Mouse (Mus musculus) neutrophil, adult 59 days (primary cell): ENCODE results near the gene Thoc6. TPM values are rescaled to one million over a fixed set of nuclear protein-coding genes. Genes with fewer than 3 reads are reported as not detected.

Experiments used
- total RNA-seq, 2 experiments: library from RNA; stranded (reverse); gene quantifications; 1 replicate in 1 of 2; 2 replicates in 1 of 2; pipeline ENCODE4 v1.2.4; 2023

The Thoc6 gene
- 10 to 100 TPM; 17.9 to 22.9 TPM for total RNA-seq

DNA sequence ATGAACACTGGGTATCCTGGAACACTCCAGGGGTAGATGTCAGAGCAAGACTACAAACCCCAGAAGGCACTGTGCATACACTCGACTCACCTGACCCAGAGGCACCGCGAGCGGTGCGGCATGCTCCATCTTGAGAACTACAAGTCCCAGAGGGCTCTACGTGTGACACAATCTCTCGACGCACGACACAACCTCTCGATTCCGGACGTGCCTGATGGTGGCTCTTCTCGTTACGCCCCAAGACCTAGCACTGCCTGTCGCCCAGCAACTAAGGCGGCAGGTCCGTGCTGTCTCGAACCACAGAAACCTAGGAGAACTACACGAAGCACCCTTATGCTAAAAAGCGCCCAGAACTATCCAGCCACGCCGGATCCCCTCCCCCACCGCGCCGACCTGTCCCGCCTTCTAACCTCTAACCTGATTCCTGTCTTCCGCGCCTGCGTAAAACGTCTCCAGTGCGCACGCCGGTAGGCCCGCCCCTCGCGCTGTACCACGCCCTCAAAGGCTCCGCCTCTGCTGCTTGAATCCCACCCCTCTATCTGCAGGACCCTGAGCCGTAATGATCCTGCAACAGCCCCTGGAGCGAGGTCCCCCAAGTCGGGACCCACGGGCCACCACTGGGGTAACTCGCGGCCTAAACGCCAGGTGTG lies at the start of gene Thoc6, which contains the start of gene Hcfc1r1:
Gene Thoc6 (minus strand): TSS at position 459 of the 650 bp plus-strand sequence.
Gene Hcfc1r1 (plus strand): TSS at position 173 of the 650 bp plus-strand sequence.

DNA sequence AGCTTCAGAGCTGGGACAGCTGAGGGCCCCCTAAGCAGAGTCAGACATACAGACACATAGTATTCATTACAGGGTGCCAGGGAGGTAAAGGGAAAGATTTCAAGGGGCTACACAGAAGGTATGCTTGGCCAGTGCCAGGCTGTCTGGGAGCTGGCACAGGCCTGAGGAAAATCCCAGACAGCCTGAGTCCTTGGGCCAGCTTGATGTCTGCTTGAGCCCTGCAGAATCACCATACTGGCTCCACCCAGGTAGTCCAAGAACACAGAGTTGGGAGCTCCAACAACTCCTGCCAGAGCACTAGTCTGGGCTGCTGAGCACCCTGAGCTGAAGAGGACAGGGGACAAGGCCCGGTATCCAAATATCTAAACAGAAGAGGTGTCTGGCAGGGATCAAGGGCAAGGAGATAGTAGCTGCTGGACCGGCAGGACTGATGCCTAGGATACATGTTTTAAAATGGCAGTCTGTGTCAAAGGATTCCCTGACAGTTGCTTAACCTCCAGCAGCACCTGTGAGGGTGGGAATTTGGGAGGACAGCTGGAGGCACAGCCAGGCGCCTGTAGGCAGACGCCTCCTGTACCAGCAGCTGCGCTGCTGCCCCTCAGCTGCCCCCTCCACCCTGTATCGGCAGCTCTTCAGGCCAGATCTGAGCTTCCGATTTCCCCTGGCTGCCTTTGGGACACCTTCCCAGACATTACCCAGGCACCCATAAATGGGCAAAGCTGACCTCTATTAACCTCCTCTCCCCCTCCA lies 48.9 kb upstream of the Thoc6 start, which contains the start of gene 1520401A03Rik:
Gene 1520401A03Rik (minus strand): TSS at position 408 of the 750 bp plus-strand sequence.

DNA sequence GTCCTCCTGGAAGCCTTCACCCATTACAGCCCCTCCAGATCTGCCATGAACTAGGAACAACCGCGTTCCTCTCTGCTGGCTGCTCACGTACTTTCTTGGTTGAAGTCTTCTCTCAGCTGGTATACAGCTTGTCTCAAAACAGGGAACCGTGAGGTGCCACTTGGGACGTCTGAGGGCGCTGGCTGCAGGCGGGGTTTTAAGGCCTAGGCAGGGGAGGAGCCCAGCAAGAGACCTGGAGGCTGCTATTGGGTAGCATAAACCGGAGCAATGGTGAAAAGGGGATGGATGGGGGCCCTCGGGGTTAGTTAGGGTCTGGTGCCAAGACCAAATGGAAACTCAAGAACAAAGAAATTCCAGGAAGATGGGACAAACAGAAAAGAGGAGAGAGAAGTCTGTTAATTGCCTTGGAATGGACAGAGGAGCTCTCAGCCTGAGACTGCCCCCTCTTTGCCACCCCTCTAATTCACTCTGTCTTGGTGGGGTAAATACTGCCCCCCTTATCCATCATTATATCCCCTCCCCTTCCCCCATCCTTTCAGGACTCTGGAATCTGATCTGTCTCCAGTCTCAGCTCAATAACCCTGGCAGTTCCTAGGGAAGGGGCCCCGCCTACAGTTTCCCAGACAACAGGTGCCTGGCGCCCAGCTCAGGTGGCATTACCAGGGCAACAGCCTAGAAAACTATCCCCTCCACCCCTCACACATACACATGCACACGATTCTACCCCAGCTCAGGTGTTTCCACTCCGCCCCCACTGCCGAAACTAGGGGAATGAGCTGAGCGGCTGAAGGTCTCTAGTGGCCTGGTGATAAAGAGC lies 10.4 kb upstream of the Thoc6 start, which contains the start of gene Cldn9:
Gene Cldn9 (minus strand): TSS at position 171 of the 817 bp plus-strand sequence.

DNA sequence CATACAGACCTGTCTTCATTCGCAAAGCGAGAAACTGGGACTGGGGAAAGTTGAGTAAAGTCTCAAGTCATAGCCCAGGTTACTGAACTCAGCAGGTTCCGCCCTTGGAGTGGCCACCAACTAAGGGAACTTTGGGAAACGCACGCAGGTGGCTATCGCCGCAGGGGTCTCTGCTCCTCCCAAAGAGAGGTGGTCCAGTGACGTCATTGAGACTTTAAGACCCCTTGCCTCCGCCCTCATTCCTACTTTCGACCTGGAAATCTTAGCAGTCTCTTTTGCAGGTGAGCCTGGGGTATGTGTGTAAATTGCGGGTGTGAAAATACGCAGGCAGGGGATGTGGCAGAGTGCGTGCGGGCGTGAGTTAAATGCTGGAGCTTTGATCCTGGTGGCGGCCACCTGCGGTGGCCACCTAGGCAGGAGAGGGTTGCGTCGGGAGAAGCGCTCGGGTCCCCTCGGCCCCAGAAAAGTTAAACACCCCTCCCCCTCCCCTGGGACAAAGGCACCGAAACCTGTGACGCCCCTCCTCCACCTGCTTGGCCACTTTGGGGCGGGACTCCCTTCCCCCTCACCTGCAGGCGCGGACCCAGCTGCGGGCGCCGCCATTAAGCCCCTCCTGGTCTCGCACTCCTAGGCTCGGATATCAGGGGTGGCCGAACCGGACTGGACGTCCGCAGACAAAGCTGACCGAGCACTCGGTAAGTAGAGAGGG lies 5.6 kb upstream of the Thoc6 start, which contains the start of gene Cldn6:
Gene Cldn6 (plus strand): TSS at position 123 of the 709 bp plus-strand sequence.

DNA sequence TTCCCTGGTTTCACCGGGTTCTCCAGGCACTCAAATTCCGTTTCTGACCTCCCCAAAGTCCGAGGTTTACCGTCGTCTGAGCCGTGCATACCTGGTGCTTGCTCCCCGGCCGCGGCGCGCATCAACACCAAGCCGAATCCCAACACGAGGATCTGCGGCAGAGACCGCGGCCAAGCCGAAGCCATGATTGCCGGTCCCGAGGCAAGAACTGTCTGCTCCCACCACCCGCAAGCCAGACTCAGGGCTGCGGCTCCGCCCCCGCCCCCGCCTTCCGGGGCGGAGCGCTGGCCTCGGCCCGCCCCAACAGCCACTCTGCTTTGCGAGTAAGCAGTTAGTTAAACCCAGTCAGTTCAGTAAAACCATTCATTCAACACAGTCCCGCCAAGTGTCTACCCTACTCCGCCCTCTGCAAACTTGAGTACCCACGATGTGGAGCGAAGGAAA lies 3.6 kb upstream of the Thoc6 start, which contains the start of gene Tnfrsf12a:
Gene Tnfrsf12a (minus strand): TSS at position 233 of the 444 bp plus-strand sequence.

DNA sequence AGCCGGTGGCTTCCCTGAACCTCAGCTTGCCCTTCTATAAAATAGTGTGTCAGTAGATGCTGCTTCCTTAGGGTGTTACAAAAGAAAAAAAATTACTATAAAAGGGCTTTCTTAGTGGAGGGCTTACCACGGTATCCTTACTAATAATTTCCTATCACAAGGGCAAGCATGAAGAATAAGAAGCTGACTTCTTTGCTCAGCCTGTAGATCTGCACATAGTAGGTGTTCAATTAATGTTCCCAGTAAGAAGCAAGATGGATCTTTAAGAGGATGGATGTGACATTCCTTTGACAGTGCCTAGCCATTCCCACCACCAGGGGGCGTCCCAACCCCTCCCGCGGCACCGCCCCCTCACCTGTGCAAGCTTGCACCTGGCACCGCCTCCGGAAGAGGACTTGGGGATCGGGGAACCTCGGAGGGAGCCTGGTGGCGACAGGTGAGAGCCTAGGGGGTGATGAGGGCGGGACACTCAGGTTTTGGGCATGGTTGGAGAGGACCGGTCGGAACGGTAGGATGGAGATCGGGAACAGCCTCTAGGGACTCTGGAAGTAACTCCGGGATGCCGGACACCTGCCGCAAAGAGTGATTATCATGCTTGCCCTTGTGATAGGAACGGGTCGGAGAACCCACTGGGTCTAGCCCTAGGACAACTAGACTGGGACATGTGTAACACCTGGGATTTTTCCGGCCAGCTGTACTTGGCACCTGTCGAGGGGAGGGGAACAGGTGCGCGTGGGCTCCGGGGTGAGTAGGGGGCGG lies 13.4 kb downstream of the Thoc6 start, which contains the start of gene Bicdl2:
Gene Bicdl2 (plus strand): TSS at position 390 of the 759 bp plus-strand sequence.

DNA sequence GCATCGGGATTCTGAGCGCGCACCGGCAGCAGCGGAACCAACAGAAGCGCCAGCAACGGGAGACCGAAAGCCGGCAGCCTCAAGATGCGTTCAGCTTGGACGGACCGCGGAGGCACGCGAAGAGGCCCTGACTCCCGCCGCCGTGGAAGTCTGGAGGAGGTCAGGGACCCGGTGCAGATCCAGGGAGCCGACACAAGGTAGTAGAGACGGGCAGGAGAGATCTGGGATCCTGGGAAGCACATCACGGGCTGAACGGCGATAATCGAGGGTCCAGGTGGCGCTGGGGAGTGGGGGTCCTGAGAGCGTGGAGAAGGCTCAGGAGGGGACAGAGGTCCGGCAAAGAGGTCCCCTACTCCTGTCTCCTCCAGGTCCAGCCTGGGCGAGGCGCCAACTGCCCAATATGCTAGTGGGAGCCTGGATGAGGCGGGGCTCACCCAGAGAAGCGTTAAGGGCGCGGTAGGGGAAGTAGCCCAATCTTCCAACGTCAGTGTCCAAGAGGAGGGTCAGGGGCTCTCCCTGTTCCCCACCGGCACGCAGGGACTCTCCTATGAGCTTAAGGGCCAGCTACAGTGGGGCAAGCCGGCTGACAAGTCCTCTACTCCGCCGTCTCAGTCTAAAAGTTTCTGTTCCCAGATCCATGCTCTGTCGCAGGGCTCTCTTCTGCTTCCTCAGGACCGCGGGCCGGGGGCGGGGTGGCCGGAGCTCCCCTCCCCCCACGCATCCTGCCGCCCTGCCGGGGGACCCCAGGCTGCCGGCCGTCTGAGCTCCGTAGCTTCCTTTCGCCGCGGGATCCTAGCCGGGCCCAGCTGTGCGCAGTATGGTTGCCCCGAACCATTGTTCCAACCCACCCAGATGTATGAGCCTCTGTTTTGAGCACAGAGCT lies 28.8 kb downstream of the Thoc6 start, which contains the start of gene Mmp25:
Gene Mmp25 (minus strand): TSS at position 665 of the 883 bp plus-strand sequence.

Other genes starting within 250 kb of the Thoc6 start
- not detected for gene Vmn2r117, start 194.2 kb downstream of the Thoc6 start, total RNA-seq
- gene Zfp213, start 109.6 kb downstream of the Thoc6 start, total RNA-seq = 1 to 10 TPM; 2.8 to 3.3 TPM
- under 1 TPM in 1 of 2 experiments, not detected in 1; 0.16 TPM for gene Zfp13, start 74.4 kb downstream of the Thoc6 start, total RNA-seq
- under 1 TPM in 1 of 2 experiments, not detected in 1; 0.20 TPM for gene Zscan10, start 73.0 kb downstream of the Thoc6 start, total RNA-seq
- 100 to 1,000 TPM; 161 to 190 TPM for gene Mmp25, start 28.6 kb downstream of the Thoc6 start, total RNA-seq
- 1 to 10 TPM; 2.6 to 2.8 TPM for gene Bicdl2, start 13.4 kb downstream of the Thoc6 start, total RNA-seq
- 10 to 100 TPM; 48.9 to 58.6 TPM for gene Hcfc1r1, start 286 bp downstream of the Thoc6 start, total RNA-seq
- gene Tnfrsf12a, start 3.6 kb upstream of the Thoc6 start, total RNA-seq = 1 to 10 TPM; 4.0 to 4.9 TPM
- not detected for gene Cldn6, start 5.4 kb upstream of the Thoc6 start, total RNA-seq
- not detected for gene Cldn9, start 10.1 kb upstream of the Thoc6 start, total RNA-seq
- not detected for gene 1520401A03Rik, start 48.9 kb upstream of the Thoc6 start, total RNA-seq
- gene Pkmyt1, start 52.5 kb upstream of the Thoc6 start, total RNA-seq = 10 to 100 TPM; 39.0 to 46.1 TPM
- gene Paqr4, start 67.0 kb upstream of the Thoc6 start, total RNA-seq = 1 to 10 TPM; 2.8 to 4.6 TPM
- gene Kremen2, start 72.0 kb upstream of the Thoc6 start, total RNA-seq = not detected
- 1 to 10 TPM; 6.5 to 7.1 TPM for gene Flywch1, start 97.7 kb upstream of the Thoc6 start, total RNA-seq
- gene Flywch2, start 112.2 kb upstream of the Thoc6 start, total RNA-seq = not detected
- gene Srrm2, start 116.7 kb upstream of the Thoc6 start, total RNA-seq = 100 to 1,000 TPM; 541 to 597 TPM
- gene Elob, start 155.3 kb upstream of the Thoc6 start, total RNA-seq = 100 to 1,000 TPM; 152 to 189 TPM
- gene Prss33, start 162.2 kb upstream of the Thoc6 start, total RNA-seq = not detected
- gene Prss32, start 170.0 kb upstream of the Thoc6 start, total RNA-seq = not detected
- gene Prss41, start 170.3 kb upstream of the Thoc6 start, total RNA-seq = not detected
- not detected for gene Prss21, start 194.2 kb upstream of the Thoc6 start, total RNA-seq
- not detected for gene Dcpp1, start 207.0 kb upstream of the Thoc6 start, total RNA-seq
- gene Dcpp2, start 207.0 kb upstream of the Thoc6 start, total RNA-seq = not detected
- not detected for gene Dcpp3, start 243.6 kb upstream of the Thoc6 start, total RNA-seq